Mouse (Mus musculus) kidney, postnatal 14 days (tissue): Measurements from ENCODE around the gene Arx.

Source experiments
- DNase-seq: peaks from one replicate; pipeline ENCODE4 v3.0.0; 2022; ENCODE audit warnings: mixed read lengths

Gene Arx

DNA sequence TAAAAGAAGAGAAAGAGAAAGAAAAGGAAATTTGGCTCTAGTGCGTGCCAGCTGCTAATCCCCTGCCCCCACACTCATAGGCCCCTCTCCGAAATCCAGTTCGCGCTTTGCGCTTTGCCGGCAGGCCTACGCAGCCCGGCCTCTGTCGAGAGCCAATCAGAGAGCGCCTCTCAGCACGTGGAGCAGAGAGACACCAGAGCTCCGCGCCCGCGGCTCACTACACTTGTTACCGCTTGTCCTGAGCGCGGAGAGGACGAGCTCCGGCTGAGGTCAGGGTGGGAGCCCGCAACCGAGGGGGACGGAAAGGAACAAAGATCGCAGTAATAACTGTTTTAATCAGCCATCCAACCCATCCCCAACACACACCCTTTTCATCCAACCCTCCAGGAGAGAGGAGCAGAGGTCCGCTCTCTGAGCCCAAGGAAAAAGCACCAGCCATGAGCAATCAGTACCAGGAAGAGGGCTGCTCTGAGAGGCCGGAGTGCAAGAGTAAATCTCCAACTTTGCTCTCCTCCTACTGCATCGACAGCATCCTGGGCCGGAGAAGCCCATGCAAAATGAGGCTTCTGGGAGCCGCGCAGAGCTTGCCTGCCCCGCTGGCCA is at the start of gene Arx:
Arx (plus strand) TSS at position 155 of the 603 bp plus-strand sequence.
- DNase-seq, result peak; percentile 62

DNA sequence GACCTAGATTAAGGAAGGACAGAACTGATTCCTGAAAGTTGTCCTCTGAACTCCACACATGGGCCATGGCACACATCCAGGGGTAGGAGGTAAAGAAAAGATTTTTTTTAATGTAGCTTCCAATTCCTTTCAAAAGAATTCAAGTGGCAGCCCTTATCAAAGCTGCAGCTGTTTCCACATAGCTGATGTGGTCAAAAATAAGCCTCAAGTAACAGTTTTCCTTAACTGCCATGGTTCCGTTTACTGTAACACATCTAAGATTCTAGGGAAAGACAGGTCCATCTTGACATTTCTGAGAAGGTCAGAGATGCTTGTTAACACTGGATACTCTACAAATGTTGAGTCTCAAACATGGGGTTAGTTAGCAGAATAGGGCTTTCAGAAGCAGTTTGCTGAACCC is 34.9 kb upstream of the Arx start:
- no peak for DNase-seq

DNA sequence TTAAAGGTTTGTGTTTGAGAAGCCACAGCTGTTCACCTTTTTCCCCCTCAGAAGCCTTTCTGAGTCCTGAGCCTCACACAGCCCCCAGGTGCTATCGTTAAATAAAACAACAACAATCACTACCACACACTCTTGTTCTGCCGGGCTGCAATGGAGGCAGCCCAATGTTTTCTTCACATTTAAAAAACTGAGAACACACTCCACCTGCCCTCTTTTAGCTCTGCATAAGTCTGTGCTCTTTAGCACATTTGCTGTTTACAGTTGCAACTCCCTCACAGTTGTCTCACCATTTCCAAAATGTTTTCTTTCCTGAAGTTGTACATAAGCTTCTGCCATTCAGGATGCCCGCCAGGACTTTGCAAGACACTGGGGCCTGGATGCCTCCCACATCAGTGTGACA is 10.6 kb upstream of the Arx start:
- no peak for DNase-seq

DNA sequence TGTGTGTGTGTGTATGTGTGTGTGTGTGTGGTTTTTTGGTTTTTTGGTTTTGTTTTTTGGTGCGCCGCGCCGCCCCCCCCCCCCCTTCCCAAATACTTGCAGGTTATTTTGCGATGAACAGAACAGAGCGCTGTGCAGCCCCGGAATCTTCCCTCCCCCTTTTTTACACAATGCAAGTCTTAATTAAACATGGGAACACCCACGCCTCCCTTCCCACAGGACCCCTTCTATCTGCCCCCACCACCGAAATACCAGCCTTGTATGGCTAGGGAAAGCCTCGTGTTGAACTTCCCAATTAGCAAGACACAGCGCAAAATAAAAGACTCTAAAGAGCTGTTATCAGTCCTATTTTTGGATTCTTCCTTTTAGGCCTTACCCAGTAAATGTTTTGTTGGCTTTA is 6.3 kb upstream of the Arx start:
- DNase-seq, result no peak

DNA sequence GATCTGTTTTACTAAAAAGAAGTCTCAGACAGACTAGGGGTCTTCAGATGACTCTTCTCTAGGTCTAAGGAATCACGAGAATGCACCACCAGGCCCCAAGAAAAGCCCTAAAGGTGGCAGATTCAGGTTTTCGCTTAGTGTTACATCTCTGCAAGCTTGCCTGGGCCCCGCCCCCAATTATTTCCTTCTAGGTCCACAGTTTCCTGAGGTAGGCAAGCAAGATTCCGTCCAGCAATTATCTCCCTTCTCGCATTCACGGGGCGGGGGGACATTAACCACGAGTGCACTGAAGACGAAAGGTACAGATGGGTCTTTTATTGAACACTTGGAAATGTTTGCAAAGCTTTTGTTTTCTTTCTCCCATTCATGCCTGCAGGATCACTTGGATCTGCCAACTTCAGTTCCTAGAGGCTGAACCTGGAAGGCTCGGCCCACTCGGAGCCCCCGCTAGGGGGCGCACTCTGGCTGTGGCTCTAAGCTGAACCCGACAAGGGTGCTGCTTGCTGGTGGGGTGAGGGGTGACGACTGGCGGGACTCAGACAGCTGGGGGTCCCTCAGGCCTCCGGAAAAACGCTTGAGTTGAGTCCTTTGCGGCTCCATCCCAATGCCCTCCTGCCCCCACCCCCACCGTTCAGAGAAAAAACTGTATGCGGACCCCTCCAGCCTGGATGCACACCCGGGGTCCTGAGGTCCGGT is 5.1 kb upstream of the Arx start:
- peak; percentile 40 for DNase-seq

DNA sequence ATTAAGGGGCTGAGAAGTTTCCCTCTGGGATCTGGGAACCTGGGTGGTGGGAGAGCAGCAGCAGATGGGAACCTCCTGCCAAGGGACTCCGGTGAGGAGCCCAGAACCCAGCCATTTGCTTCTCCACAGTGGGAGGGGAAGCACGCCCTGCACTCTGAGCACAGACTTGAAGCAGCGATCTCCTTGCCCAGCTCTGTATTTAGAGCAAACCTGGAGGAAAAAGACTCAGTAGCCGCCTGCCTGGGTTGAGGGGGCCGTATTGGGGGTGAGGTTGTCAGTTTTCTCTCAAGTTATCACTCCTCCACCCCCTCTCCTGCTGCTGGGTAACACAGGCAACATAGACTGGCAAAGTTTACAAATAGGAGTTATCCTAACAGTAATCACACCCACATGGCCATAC is 4.5 kb upstream of the Arx start:
- no peak for DNase-seq

DNA sequence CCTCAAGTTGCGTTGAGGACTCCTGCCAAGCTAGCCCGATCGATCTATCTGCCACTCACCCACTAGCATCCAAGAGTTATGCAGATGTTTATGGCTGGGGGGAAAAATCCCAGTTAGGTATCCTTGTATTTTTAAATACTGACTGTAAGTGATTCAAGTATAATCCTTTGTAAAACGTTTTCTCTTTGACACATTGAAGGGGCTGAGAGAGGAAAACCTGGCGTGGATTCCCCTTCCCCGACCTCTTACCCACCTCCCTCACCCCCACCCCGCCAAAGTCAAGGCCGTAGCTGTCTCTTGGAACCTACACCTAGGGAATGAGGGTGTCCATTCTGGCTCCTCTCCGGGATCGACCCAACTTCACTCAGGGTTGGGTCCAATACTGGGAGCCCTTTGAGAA is 1.2 kb upstream of the Arx start:
- DNase-seq, result no peak

DNA sequence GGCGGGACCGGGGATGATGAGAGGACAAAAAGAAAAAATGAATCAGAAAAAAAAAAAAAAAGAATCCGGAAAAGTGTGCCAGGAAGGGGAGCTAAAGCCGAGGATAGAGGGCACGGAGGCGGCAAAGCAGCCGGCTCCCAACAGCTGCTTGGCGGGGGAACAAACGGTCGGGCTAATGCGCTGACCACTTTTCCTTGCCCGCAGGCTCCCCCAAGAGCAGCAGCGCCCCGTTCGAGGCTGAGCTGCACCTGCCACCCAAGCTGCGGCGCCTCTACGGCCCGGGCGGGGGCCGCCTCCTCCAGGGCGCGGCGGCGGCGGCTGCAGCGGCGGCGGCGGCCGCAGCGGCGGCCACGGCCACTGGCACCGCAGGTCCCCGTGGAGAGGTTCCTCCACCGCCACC is 2.1 kb downstream of the Arx start:
- DNase-seq, result no peak

DNA sequence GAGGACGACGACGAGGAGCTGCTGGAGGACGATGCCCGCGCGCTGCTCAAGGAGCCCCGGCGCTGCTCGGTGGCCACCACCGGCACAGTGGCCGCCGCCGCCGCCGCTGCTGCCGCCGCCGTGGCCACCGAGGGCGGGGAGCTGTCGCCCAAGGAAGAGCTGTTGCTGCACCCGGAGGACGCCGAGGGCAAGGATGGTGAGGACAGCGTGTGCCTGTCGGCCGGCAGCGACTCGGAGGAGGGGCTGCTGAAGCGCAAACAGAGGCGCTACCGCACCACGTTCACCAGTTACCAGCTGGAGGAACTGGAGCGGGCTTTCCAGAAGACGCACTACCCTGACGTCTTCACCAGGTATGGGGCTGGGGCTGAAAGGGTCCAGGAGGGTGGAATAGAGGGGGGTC is 2.8 kb downstream of the Arx start:
- DNase-seq, result no peak

DNA sequence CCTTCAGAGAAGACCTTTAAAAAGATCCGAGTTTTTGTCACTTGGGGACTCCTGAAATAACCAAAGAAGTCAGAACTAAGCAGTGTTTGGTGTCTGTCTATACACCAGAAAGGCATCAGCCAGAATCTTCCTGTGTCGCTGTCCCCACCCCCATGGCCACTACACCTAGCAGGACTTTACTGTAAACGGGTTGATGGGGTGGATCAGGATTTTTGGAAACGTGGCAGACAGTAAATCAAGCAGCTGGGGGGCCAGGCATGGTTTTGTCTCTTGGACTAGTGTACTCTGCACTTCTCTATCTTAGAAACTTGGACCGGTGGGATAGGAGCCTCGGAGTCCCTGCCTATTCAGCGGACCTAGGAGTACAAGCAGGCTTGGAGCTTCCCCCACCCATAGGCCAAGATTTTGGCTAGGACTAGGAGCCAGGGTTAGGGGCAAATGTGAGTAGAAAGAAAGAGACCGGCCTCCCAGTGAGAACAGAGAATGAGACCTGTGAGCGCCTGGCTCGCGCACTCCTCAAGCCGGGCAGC is 3.7 kb downstream of the Arx start:
- no peak for DNase-seq

DNA sequence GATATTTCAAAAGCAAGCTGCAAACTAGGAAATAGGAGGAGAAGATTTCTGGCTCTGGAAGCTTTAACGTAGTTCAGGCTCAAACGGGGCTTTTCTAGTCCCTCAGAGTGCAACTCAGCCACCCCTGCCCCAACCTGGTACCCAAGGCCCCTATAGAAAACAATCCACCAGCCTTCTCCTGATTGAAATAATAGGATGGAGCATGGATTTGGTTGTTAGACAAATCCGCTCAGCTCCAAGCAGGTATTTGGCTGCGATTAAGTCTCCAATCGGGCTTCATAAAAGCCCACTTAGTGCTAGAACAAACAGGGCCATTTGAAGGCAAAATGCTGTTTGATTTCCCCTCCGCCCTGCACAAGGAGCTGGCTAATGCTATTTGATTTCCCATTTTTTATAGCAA is 5.8 kb downstream of the Arx start:
- no peak for DNase-seq

DNA sequence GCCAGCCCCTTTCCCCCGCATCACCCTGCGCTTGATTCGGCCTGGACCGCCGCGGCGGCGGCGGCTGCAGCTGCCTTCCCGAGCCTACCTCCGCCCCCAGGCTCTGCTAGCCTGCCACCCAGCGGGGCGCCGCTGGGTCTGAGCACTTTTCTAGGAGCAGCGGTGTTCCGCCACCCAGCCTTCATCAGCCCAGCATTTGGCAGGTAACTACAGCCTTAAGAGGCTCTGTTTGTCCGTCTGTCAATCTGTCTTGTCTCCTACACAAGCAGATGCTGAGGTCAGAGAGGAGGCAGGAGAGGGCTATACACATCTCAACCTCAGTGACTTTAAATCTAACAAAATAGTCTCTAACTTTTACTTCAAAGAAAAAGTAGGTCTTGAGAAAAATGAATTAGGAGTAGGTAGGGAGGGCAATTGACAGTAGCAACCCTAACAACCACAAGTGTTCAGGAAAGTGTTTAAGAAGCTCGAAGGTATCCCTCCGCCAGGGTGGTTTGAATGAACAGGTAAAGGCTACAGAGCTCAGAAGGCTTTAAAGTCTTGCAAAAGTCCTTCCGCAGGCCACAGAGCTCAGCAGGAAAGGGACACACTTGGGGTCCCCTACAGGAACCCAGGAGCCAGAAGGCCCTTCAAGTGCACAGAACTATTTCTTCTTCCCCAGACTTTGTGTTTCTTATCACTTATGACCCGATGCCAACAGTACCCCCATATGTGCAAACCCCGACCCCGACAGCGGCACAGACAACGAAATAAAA is 8.7 kb downstream of the Arx start:
- DNase-seq, result no peak

DNA sequence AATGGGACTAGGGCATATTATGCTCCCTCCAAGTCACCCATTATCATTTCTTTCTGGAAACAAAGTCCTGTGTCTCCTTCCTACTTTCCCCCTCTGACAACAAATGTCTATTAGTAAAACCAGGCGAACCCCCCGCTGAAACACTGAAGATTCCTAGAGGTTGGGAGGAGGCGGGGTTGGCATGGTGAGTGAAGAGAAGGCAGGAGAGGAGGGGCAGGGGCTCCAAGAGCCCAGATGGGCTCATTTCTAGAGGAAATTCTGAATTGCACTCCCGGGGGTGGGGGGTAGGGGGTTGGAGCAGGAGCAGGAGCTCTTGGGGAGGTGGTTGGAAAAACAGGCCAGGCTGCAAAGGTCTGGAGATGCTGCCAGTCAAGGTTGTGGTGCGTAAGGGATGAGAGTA is 9.6 kb downstream of the Arx start:
- DNase-seq, result no peak

DNA sequence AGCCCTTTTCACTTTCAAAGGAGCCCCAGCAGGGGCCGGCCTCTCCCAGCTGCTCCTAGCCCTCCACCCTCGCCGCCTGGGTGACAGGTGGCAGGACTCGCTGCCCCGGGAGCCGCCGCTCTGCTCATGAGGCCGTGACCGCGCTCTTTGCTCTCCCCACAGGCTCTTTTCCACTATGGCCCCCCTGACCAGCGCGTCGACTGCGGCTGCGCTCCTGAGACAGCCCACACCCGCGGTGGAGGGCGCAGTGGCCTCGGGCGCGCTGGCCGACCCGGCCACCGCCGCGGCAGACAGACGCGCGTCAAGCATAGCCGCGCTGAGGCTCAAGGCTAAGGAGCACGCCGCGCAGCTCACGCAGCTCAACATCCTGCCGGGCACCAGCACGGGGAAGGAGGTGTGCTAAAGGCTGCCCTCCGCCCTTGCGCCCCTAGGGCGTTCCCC is 10.8 kb downstream of the Arx start:
- DNase-seq, result peak; percentile 12

DNA sequence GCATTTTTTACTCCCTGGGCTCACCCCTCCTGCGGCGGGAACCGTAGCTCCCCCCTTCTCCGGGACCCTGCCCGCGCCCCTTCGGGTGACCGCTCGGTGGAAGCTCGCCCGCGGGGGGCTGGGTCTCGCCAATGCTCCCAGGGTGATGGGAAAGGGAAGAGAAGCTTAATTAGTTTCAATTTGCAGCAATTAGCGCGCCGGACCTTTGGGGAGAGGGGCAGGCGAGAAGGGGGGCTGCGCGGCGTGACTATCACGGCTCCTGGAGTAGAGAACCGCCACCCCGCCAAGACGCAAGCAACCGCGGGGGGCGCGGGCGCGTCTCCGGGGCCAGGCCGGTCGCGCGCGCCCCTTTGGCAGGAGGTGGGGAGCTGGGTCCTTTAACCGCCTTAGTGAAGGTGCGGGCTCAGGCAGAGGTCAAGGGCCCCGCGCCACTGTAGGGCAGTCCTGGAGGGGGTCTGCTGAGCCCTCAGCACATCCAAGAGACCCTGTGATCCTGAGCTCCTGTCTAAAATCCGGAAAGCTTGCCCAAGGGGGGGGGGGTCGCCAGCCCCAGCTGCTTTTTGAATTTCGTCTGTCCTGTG is 12.9 kb downstream of the Arx start:
- no peak for DNase-seq

DNA sequence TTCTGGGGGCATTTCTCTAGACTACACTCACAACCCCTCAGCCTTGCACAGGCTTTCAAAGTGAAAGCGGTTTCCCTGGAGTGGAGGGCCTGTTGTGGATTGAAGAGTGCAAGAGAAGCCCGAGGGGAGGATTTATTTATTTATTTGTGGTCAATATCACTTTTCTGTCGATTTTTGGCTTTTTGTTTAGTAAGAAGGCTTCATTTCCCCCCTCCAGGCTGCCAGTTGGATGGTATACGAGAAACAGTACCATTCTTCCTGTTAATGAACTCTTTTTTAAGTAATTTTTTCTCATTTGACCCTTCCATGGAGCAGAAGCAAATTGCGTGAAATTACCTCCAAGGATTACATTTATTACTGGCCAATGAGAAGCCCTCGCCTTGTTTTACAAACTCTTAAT is 13.5 kb downstream of the Arx start:
- DNase-seq, result no peak

DNA sequence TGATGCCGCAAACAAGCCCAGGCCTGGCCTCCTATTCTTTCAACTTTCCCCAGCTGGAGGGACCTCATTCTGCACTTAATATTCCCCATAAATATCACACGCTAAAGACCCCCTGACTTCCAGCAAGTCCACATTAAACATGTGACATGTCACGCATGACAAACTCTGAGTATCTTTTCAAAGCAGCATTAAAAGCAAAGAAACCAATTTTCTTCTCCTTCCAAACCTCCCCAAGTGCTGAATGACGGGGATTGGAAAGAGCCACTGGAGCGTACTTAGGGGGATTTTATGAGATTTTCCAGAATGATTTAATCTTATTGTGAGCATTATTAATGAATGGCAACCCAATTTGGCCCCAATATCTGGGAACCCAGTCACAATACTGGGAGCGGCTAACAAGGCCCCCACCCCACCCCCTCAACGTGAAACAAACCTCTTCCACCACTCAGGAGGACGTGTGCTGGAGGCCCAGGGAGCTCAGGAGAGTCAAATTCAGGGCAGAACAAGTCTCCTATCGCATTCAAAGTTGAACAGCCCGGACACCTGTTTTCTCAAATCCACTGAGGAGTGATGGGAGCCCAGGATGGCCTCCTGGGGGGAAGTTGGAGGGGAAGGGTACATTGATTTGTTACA is 14.1 kb downstream of the Arx start:
- DNase-seq, result no peak

DNA sequence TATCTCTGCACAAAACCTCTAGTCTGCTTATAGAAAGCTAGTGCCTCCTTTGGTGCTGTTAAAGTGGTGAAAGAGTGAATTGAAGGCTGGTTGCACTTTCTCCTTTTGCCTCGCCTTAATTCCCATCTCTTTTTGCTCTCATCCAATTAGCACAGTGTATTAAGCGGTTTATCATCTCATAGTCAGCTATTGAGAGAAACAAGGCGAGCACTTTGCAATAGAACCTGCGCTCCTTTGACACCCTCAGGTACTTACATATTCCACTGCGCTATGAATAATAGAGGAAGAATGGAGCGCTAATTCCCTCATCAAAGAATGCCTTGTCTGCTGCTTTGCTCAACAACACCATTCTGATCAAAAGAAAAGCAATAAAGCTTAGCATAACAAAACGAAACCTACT is 15.6 kb downstream of the Arx start:
- no peak for DNase-seq

DNA sequence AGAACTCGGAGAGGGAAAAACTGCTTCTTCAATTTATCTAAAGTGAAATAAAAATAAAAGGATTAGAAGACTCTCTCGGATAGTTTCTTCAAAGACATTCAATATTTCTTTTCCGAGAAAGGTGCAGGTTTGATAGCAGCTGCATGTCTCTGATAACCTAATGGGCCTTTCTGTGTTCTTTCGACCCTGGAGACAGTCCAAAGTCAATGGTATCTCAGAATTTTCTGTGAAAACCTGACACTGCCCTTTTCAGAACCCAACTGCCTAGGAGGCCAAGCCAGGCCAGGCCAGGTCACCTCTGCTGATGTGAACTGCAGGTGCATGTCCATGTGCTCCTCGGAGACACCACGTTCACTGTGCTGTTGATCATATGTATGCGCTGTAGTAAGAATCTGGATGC is 19.5 kb downstream of the Arx start:
- no peak for DNase-seq

DNA sequence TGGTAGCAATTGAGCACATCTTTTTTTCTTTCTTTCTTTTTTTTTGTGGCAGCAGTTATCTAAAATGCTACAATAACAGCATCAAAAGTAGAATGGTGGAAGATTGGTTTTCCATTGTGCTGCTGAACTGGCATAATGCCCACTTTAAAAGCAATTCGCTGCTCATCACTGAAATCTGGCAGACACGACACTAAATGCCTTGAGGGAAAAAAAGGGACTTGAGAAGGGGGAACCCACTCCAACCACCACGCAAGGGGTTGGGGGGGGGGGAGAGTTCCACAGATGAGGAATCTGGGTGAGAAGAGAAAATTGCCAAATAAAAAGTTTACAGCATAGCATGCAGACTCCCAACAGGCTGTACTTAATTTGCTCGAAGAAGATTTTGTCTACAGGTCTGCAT is 31.3 kb downstream of the Arx start:
- no peak for DNase-seq

DNA sequence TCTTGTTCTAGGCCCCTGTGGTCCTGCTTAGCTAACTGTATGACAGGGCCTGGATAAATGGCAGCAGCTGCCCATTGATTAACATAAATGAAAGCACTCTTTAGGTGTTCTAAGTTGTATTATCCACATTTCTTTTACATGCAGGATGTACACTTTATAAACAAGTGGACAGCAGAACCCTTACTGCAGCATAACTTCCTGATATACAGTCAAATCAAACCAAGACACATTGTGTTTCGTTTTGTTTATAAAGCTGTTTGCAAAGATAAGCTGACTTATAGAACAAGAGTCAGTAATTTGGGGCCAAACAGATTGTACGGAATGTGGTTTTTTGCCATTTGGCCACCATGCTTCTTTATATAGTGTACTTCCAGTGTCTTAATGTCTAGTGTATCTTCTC is 33.7 kb downstream of the Arx start:
- no peak for DNase-seq

DNA sequence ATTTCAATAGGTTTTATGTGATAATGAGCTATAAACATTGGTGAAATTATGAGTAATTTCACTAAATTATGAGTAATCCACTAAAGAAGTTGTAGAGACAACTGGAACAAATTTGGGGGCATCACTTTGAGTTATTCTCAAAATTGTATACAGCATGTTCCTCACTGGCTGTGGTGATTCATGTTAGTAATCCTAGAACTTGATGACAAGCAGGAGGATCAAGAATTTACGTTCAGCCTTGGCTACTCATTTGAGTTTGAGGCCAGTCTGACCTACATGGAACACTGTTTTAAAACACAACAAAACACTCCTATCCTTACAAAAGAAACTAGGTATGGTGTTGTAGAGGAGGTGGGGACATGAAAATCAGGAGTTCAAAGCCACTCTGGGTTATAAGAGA is 35.1 kb downstream of the Arx start:
- DNase-seq, result no peak
